Mouse (Mus musculus) leukemia stem cell, adult 10-12 weeks (primary cell): ENCODE results near the gene Chmp4b. TPM values are rescaled to one million over a fixed set of nuclear protein-coding genes. Genes with fewer than 3 reads are reported as not detected.

Experiments
- polyA plus RNA-seq: library from polyadenylated mRNA; stranded (reverse); fragments of >175 nt; gene quantifications from 2 replicates; pipeline ENCODE4 v1.2.3, GENCODE M21; 2012; ENCODE audit warnings: low replicate concordance

Chmp4b gene
- 42.2 and 77.8 TPM in 2 replicates for polyA plus RNA-seq

DNA sequence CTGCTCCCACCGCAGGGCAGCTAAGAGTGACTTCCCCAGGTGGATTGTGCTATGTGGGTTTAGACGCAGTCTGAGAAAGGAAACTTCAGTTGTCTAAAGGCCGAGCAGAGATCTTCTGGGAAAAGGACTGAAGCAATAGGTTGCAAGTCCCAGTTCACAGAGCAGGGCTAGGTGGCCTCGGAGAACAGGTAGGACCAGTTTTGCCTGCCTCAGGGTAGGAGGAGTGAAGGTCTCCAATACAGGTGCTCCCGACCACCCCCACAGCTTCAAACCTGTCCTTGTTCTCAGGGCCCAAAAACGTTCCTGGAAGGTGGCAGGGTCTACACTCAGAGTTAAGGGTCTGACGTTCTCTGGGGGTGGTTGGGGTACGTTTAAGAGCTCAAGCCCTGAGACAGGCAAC is at the start of gene Chmp4b:
Gene Chmp4b, plus strand, starts transcription at position 343 of the 400 bp plus-strand sequence.

DNA sequence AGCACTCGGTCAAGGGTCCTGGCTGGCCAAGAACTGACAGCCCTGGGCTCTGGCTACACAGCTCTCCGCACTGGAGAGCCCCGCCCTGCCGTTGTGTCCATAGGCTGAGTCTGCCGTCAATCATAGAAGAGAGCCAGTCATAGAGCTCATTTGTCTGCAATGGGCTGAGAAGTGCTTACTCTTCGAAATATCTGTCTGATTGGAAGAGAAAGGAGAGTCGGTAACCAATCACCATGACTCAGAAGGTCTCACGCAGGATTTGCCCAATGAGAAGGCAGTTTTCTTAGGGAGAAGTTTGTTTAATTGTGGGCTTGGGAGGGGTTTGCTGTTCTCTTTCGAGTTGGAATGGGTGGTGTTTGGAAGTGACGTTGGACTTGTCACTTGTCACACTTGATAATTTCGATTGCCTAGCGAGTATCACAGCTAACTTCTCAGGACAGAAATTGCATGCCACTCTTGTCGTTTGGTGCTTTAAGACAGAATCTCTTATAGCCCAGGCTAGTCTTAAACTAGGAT is 47.8 kb upstream of the Chmp4b start, which contains the start of gene Pxmp4:
Gene Pxmp4, minus strand, starts transcription at position 71 of the 516 bp plus-strand sequence.

DNA sequence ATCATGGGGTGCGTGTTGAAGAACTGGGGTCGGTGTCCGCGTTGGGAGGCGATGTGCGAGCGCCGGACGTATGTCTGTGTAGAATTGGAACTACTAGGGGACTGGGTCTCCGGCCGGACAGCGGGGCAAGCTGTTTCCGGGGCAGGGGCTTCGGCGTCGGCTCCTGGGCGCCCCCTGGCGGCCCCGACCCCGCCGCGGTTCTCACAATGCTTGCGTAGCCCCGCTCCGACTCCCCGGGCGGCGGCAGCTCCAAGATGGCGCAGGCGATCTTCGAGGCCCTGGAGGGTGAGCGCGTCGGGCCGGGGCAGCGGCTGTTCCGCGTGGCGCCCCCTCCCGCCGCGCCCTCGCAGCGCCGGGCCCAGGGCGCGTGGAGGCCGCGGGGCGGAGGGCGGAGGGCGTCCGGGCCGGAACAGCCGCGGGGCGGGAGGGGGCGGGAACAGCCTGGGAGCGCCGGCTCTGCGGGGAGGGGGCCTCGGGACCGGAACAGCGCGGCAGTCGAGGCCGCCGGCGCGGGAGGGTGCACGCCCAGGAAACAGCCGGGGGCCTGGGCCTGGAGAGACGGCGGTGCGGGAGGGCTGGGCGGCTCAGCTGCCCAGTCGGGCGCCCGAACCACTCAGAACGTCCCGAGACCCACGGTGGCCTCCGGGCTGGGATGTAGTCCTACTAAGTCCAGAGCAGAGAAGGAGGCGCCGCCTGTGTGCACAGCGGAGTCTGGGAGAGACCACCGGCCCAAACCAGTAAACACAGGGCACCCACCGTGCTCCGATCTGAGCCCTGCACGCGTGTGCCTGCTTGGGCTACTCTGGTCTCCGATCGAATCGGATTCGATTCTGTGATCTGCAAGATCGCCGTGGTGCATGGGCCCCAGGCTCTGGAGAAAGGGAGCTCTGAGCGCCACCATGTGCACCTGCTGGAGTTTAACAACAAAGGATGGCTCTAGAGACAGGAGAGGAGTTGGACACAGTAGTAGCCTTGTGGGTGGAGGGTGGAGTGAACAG is 38.1 kb upstream of the Chmp4b start, which contains the start of the genes Zfp341 and 4930519P11Rik:
Gene Zfp341, plus strand, starts transcription at position 180 of the 998 bp plus-strand sequence.
Gene 4930519P11Rik, minus strand, starts transcription at position 320 of the 998 bp plus-strand sequence.

Other genes with a start within 250 kb of the Chmp4b start
- 2.5 and 2.7 TPM in 2 replicates for gene Snta1, start 243.6 kb upstream of the Chmp4b start, polyA plus RNA-seq
- 4.7 and 12.4 TPM in 2 replicates for gene Cbfa2t2, start 215.2 kb upstream of the Chmp4b start, polyA plus RNA-seq
- gene 1700003F12Rik, start 104.6 kb upstream of the Chmp4b start, polyA plus RNA-seq, result 0.64 and 0.74 TPM in 2 replicates
- not detected in 2 replicates for gene Actl10, start 99.9 kb upstream of the Chmp4b start, polyA plus RNA-seq
- 2.2 and 8.2 TPM in 2 replicates for gene Necab3, start 92.8 kb upstream of the Chmp4b start, polyA plus RNA-seq
- gene E2f1, start 81.8 kb upstream of the Chmp4b start, polyA plus RNA-seq, result 64.9 and 73.1 TPM in 2 replicates
- gene Pxmp4, start 48.0 kb upstream of the Chmp4b start, polyA plus RNA-seq, result 2.2 and 9.4 TPM in 2 replicates
- 6.7 and 9.3 TPM in 2 replicates for gene Zfp341, start 38.4 kb upstream of the Chmp4b start, polyA plus RNA-seq
- 4.1 and 10.3 TPM in 2 replicates for gene 4930519P11Rik, start 38.3 kb upstream of the Chmp4b start, polyA plus RNA-seq
- gene Gm14214, start 118.3 kb downstream of the Chmp4b start, polyA plus RNA-seq, result not detected in 2 replicates
- 446 and 535 TPM in 2 replicates for gene Raly, start 139.4 kb downstream of the Chmp4b start, polyA plus RNA-seq
- gene a, start 139.7 kb downstream of the Chmp4b start, polyA plus RNA-seq, result 0.44 and 1.1 TPM in 2 replicates
- gene Eif2s2, start 241.2 kb downstream of the Chmp4b start, polyA plus RNA-seq, result 11.3 and 23.7 TPM in 2 replicates